Mouse (Mus musculus): Measurements from ENCODE around the gene Cox7a2l. TPM values are rescaled to one million over a fixed set of nuclear protein-coding genes. Genes with fewer than 3 reads are reported as not detected.

Cox7a2l gene
- polyA plus RNA-seq (2016; fragmentation: Nextera tagmentation; extraction: Ambion mirVana): 136 and 141 TPM in 2 replicates

GRCm38 (mm10) chr17:83517280-83518015 is at the start of gene Cox7a2l:
TSS of gene Cox7a2l (minus strand) at chr17:83517330.
- no peak within 1 kb of the TSS for H3K9ac ChIP-seq
- no peak for ATAC-seq (ENCODE audit: insufficient number of reproducible peaks, insufficient read depth, low FRiP score, low TSS enrichment)
- H3K4me2 ChIP-seq (replicated peaks): no peak within 1 kb of the TSS
- H3K4me1 ChIP-seq: peaks cover 15% of the 10 kb centered on the region
- H3K36me3 ChIP-seq: no peaks in the 10 kb centered on the region
- no peak within 1 kb of the TSS for H3K27ac ChIP-seq
- H3K9me3 ChIP-seq: no peaks in the 10 kb centered on the region
- H3K4me3 ChIP-seq: no peak within 1 kb of the TSS
- WGBS: 91% methylated on average over 8 of the region's 8 CpGs
- H3K27me3 ChIP-seq: no peaks in the 10 kb centered on the region

- H3K9me3 ChIP-seq: no peaks in the 10 kb centered on the region
- H3K36me3 ChIP-seq: no peaks in the 10 kb centered on the region
- H3K27me3 ChIP-seq: no peaks in the 10 kb centered on the region
- no peak overlapping the region for H3K4me2 ChIP-seq (replicated peaks)
- H3K4me3 ChIP-seq: no peak overlapping the region
- no peak overlapping the region for H3K27ac ChIP-seq
- peaks cover 6% of the 10 kb centered on the region for H3K4me1 ChIP-seq
- 40% methylated on average over 4 of the region's 4 CpGs for WGBS
- H3K9ac ChIP-seq: no peak overlapping the region
- peak; percentile 35; the same call in 1 of the 2 replicates for ATAC-seq (ENCODE audit: insufficient number of reproducible peaks, insufficient read depth, low FRiP score, low TSS enrichment)
These were observed 48.4 kb upstream of the Cox7a2l start for GRCm38 (mm10) chr17:83565506-83565905.

- Histone ChIP-seq H3K36me3 (no peaks in the 10 kb centered on the region), H3K4me1 (peaks cover 6% of the 10 kb centered on the region), H3K4me3 (no peak overlapping the region), H3K4me2 (replicated peaks) (peak overlapping the region; percentile 10), H3K9ac (no peak overlapping the region), H3K9me3 (no peaks in the 10 kb centered on the region), H3K27me3 (no peaks in the 10 kb centered on the region), H3K27ac (no peak overlapping the region)
- no peak for ATAC-seq (ENCODE audit: insufficient number of reproducible peaks, insufficient read depth, low FRiP score, low TSS enrichment)
- 43% methylated on average over 12 of the region's 12 CpGs for WGBS
These were observed 47.1 kb upstream of the Cox7a2l start for GRCm38 (mm10) chr17:83564119-83564820.

GRCm38 (mm10) chr17:83563703-83564111 is 46.6 kb upstream of the Cox7a2l start:
- Histone ChIP-seq H3K4me3 (no peak overlapping the region), H3K4me2 (replicated peaks) (peak overlapping the region; percentile 10), H3K27ac (no peak overlapping the region), H3K9ac (no peak overlapping the region), H3K4me1 (peaks cover 6% of the 10 kb centered on the region), H3K27me3 (no peaks in the 10 kb centered on the region), H3K36me3 (no peaks in the 10 kb centered on the region), H3K9me3 (no peaks in the 10 kb centered on the region)
- WGBS: 39% methylated on average over 10 of the region's 10 CpGs
- ATAC-seq (ENCODE audit: insufficient number of reproducible peaks, insufficient read depth, low FRiP score, low TSS enrichment): no peak

GRCm38 (mm10) chr17:83562153-83563010 is 45.3 kb upstream of the Cox7a2l start:
- no peak for ATAC-seq (ENCODE audit: insufficient number of reproducible peaks, insufficient read depth, low FRiP score, low TSS enrichment)
- H3K9me3 ChIP-seq: no peaks in the 10 kb centered on the region
- 87% methylated on average over 5 of the region's 5 CpGs for WGBS
- H3K4me1 ChIP-seq: peaks cover 6% of the 10 kb centered on the region
- no peak overlapping the region for H3K4me3 ChIP-seq
- H3K9ac ChIP-seq: no peak overlapping the region
- H3K27ac ChIP-seq: no peak overlapping the region
- no peaks in the 10 kb centered on the region for H3K36me3 ChIP-seq
- no peaks in the 10 kb centered on the region for H3K27me3 ChIP-seq
- H3K4me2 ChIP-seq (replicated peaks): no peak overlapping the region

- no peak overlapping the region for H3K9ac ChIP-seq
- H3K27ac ChIP-seq: no peak overlapping the region
- H3K4me3 ChIP-seq: no peak overlapping the region
- 54% methylated on average over 8 of the region's 8 CpGs for WGBS
- no peaks in the 10 kb centered on the region for H3K27me3 ChIP-seq
- H3K36me3 ChIP-seq: no peaks in the 10 kb centered on the region
- H3K4me2 ChIP-seq (replicated peaks): no peak overlapping the region
- no peak for ATAC-seq (ENCODE audit: insufficient number of reproducible peaks, insufficient read depth, low FRiP score, low TSS enrichment)
- no peaks in the 10 kb centered on the region for H3K9me3 ChIP-seq
- H3K4me1 ChIP-seq: peaks cover 3% of the 10 kb centered on the region
These were observed 42.0 kb upstream of the Cox7a2l start for GRCm38 (mm10) chr17:83559081-83559480.

GRCm38 (mm10) chr17:83555836-83556235 is 38.7 kb upstream of the Cox7a2l start:
- no peak for ATAC-seq (ENCODE audit: insufficient number of reproducible peaks, insufficient read depth, low FRiP score, low TSS enrichment)
- Histone ChIP-seq H3K4me2 (replicated peaks) (no peak overlapping the region), H3K9ac (no peak overlapping the region), H3K27me3 (no peaks in the 10 kb centered on the region), H3K9me3 (no peaks in the 10 kb centered on the region), H3K36me3 (no peaks in the 10 kb centered on the region), H3K4me1 (no peaks in the 10 kb centered on the region), H3K27ac (no peak overlapping the region), H3K4me3 (no peak overlapping the region)
- 96% methylated on average over 11 of the region's 11 CpGs for WGBS

GRCm38 (mm10) chr17:83554997-83555396 is 37.9 kb upstream of the Cox7a2l start:
- Histone ChIP-seq H3K36me3 (no peaks in the 10 kb centered on the region), H3K4me3 (no peak overlapping the region), H3K9me3 (no peaks in the 10 kb centered on the region), H3K4me1 (no peaks in the 10 kb centered on the region), H3K27ac (no peak overlapping the region), H3K27me3 (no peaks in the 10 kb centered on the region), H3K9ac (no peak overlapping the region), H3K4me2 (replicated peaks) (no peak overlapping the region)
- no peak for ATAC-seq (ENCODE audit: insufficient number of reproducible peaks, insufficient read depth, low FRiP score, low TSS enrichment)
- 89% methylated on average over 7 of the region's 7 CpGs for whole genome bisulfite sequencing

- H3K9ac ChIP-seq: no peak overlapping the region
- peaks cover 9% of the 10 kb centered on the region; the same call in 1 of the 2 replicates for H3K4me1 ChIP-seq
- ATAC-seq (ENCODE audit: insufficient number of reproducible peaks, insufficient read depth, low FRiP score, low TSS enrichment): no peak
- WGBS: 23% methylated on average over 12 of the region's 12 CpGs
- no peak overlapping the region for H3K27ac ChIP-seq
- H3K4me2 ChIP-seq (replicated peaks): no peak overlapping the region
- H3K9me3 ChIP-seq: no peaks in the 10 kb centered on the region
- H3K36me3 ChIP-seq: no peaks in the 10 kb centered on the region
- no peak overlapping the region for H3K4me3 ChIP-seq
- peaks cover 47% of the 10 kb centered on the region for H3K27me3 ChIP-seq
These were observed 31.5 kb upstream of the Cox7a2l start for GRCm38 (mm10) chr17:83548501-83549233.

GRCm38 (mm10) chr17:83547145-83547544 is 30.0 kb upstream of the Cox7a2l start:
- H3K4me2 ChIP-seq (replicated peaks): no peak overlapping the region
- no peak overlapping the region for H3K9ac ChIP-seq
- H3K9me3 ChIP-seq: no peaks in the 10 kb centered on the region
- peaks cover 9% of the 10 kb centered on the region; the same call in 1 of the 2 replicates for H3K4me1 ChIP-seq
- no peaks in the 10 kb centered on the region for H3K36me3 ChIP-seq
- H3K4me3 ChIP-seq: no peak overlapping the region
- peaks cover 47% of the 10 kb centered on the region for H3K27me3 ChIP-seq
- 0 out of 2 replicates have a peak, but pooled peaks have one; percentile 52 for ATAC-seq (ENCODE audit: insufficient number of reproducible peaks, insufficient read depth, low FRiP score, low TSS enrichment)
- WGBS: 32% methylated on average over 10 of the region's 10 CpGs
- no peak overlapping the region for H3K27ac ChIP-seq
